Mouse (Mus musculus) heart, postnatal 0 days (tissue): ENCODE data around the gene Pfdn4.

ENCODE experiments used
- CTCF ChIP-seq: IDR thresholded peaks from 2 replicates; pipeline ENCODE4 v1.5.1; 2016; ENCODE audit warnings: antibody characterized with exemption, control low read depth, low read depth
- EP300 ChIP-seq: IDR thresholded peaks from 2 replicates; pipeline ENCODE4 v1.6.1; 2016; ENCODE audit warnings: antibody characterized with exemption, low read depth

GRCm38 (mm10) chr2:170544950-170545349 is 48.7 kb downstream of the Pfdn4 start:
- TF ChIP-seq CTCF = no peak
- TF ChIP-seq EP300 = no peak
